Comparison of ENCODE assay signal across 9 mouse cellular contexts in genomic region chr1:135280646-135281045, GRCm38 (mm10). TPM values are rescaled to one million over a fixed set of nuclear protein-coding genes. Genes with fewer than 3 reads are reported as not detected.
A peak's percentile ranks its signal among the peaks of the same experiment; 100 is the strongest.
DNase-seq lines count a peak whose midpoint lies in the region; ATAC-seq and TF ChIP-seq lines count a peak whose summit lies in the region.
"Had no signal": no experiment of that assay in that cellular context is flagged by ENCODE, and none has a peak within 500 bp of the region (broad histone marks: within the 10 kb centered on the region; RNA-seq: fewer than 3 reads in every experiment).

No protein-coding gene starts in this region.

- H3K4me3 ChIP-seq in liver, adult 2 months (ENCODE audit: insufficient read depth, low read depth, low read length), result no peak overlapping the region
- H3K4me3 ChIP-seq in liver, embryonic 12.5 days, result no peak overlapping the region
- peak overlapping the region; percentile 3 for H3K4me3 ChIP-seq in bone marrow, adult 2 months (replicated peaks; ENCODE audit: control insufficient read depth, low read depth, low read length)
- H3K4me3 ChIP-seq in thymus, adult 2 months (ENCODE audit: control insufficient read depth, insufficient read depth, low read length), result no peak overlapping the region

- no peak for TF ChIP-seq CTCF in liver, adult 2 months (IDR thresholded peaks at IDR 0.05; ENCODE audit: low read depth, low read length)
- TF ChIP-seq CTCF in bone marrow, adult 2 months (IDR thresholded peaks at IDR 0.05; ENCODE audit: control insufficient read depth, insufficient read depth, low read length), result no peak
- TF ChIP-seq CTCF in thymus, adult 2 months (IDR thresholded peaks at IDR 0.05; ENCODE audit: borderline replicate concordance, control insufficient read depth, extremely low read depth, insufficient read depth, low read length, poor library complexity), result no peak

- H3K36me3 ChIP-seq in liver, adult 2 months (ENCODE audit: control insufficient read depth, insufficient read depth, low read length), result peaks cover 35% of the 10 kb centered on the region
- peaks cover 34% of the 10 kb centered on the region for H3K36me3 ChIP-seq in liver, embryonic 12.5 days
- H3K36me3 ChIP-seq in thymus, adult 2 months (ENCODE audit: control insufficient read depth, insufficient read depth, low read length), result peaks cover 17% of the 10 kb centered on the region

- H3K4me2 ChIP-seq in liver, embryonic 12.5 days, result no peak overlapping the region

- H3K4me1 ChIP-seq in liver, adult 2 months (ENCODE audit: control insufficient read depth, insufficient read depth, low read length), result peaks cover 12% of the 10 kb centered on the region
- peaks cover 24% of the 10 kb centered on the region for H3K4me1 ChIP-seq in liver, embryonic 12.5 days
- no peaks in the 10 kb centered on the region; the same call in 1 of the 2 replicates for H3K4me1 ChIP-seq in bone marrow, adult 2 months (ENCODE audit: control insufficient read depth, insufficient read depth, low read length)
- peaks cover 17% of the 10 kb centered on the region for H3K4me1 ChIP-seq in thymus, adult 2 months (replicated peaks; ENCODE audit: control insufficient read depth, insufficient read depth, low read length)

- no peaks in the 10 kb centered on the region for H3K27me3 ChIP-seq in liver, adult 2 months (ENCODE audit: control insufficient read depth, insufficient read depth, low read length)
- H3K27me3 ChIP-seq in liver, embryonic 12.5 days (replicated peaks), result 0 out of 2 replicates have a peak, but pooled peaks cover 6% of the 10 kb centered on the region
- no peaks in the 10 kb centered on the region for H3K27me3 ChIP-seq in thymus, adult 2 months (ENCODE audit: control insufficient read depth, insufficient read depth, low read length)

- H3K27ac ChIP-seq in liver, adult 2 months (replicated peaks; ENCODE audit: insufficient read depth, low read depth, low read length), result no peak overlapping the region
- H3K27ac ChIP-seq in liver, embryonic 12.5 days, result no peak overlapping the region
- no peak overlapping the region for H3K27ac ChIP-seq in bone marrow, adult 2 months (ENCODE audit: control insufficient read depth, insufficient read depth, low read depth, low read length, poor library complexity)
- no peak overlapping the region for H3K27ac ChIP-seq in thymus, adult 2 months (ENCODE audit: control insufficient read depth, insufficient read depth, low read length)

- WGBS in liver, adult 2 months, result 20% methylated on average over 9 of the region's 9 CpGs
- WGBS in liver, embryonic 12.5 days (ENCODE audit: insufficient replicate concordance), result 86% methylated on average over 9 of the region's 9 CpGs
- 27% methylated on average over 9 of the region's 9 CpGs for WGBS in bone marrow, adult 2 months
- 42% methylated on average over 9 of the region's 9 CpGs for WGBS in thymus, adult 2 months

- DNase-seq in liver, adult 2 months (ENCODE audit: extremely low read depth, low read depth, low spot score), result peak; percentile 85
- peak; percentile 50 to 60 for DNase-seq in layer of hippocampus, adult 8-10 months (ENCODE audit: low spot score in 2 of 2)
- no peak for DNase-seq in thymus, adult 2 months

- H3K79me2 ChIP-seq in liver, adult 2 months (ENCODE audit: control insufficient read depth, insufficient read depth, low read length), result no peaks in the 10 kb centered on the region; the same call in 1 of the 2 replicates

- H3K9me3 ChIP-seq in liver, embryonic 12.5 days (replicated peaks), result no peaks in the 10 kb centered on the region

- ATAC-seq in liver, embryonic 12.5 days, result no peak
- peak; percentile 38 for ATAC-seq in granulocyte monocyte progenitor cell, adult 5-6 weeks (replicated peaks; ENCODE audit: poor library complexity, severe bottlenecking)
- peak; percentile 45 for ATAC-seq in megakaryocyte progenitor cell, adult 5-6 weeks (replicated peaks; ENCODE audit: poor library complexity)
- ATAC-seq in inflammation-experienced regulatory T-cells, adult 6 months, result no peak

- no peak overlapping the region for H3K9ac ChIP-seq in liver, adult 2 months (ENCODE audit: low read depth, low read length)
- H3K9ac ChIP-seq in liver, embryonic 12.5 days, result no peak overlapping the region

- TF ChIP-seq POLR2A in liver, adult 2 months (IDR thresholded peaks at IDR 0.05; ENCODE audit: extremely low read depth, insufficient read depth, low read length), result no peak
- TF ChIP-seq POLR2A in bone marrow, adult 2 months (IDR thresholded peaks at IDR 0.05; ENCODE audit: borderline replicate concordance, control insufficient read depth, low read depth, low read length), result no peak
- no peak for TF ChIP-seq POLR2A in thymus, adult 2 months (IDR thresholded peaks at IDR 0.05; ENCODE audit: control insufficient read depth, extremely low read depth, insufficient read depth, low read length, poor library complexity)

RNA-seq across cellular contexts. Expression of gene Rnpep, which starts 3.2 kb away (rescaled TPM):
- 18.7 and 20.2 TPM in 2 replicates for total RNA-seq in liver, adult 2 months (2014; rRNA removed)
- 16.0 and 22.0 TPM in 2 replicates for polyA plus RNA-seq in liver, adult 2 months (2012; rRNA removed)
- polyA plus RNA-seq in liver, embryonic 12.5 days (2016; fragmentation: Nextera tagmentation; extraction: Ambion mirVana), result 36.6 and 38.6 TPM in 2 replicates
- polyA plus RNA-seq in bone marrow, adult 2 months (2011; ENCODE audit: insufficient read depth, insufficient read length, low replicate concordance, missing spikeins), result 17.9 and 33.0 TPM in 2 replicates
- 118 and 165 TPM in 2 replicates for total RNA-seq in granulocyte monocyte progenitor cell, adult 5-6 weeks (2014; fragmentation: Nextera tagmentation)
- 82.9 and 91.2 TPM in 2 replicates for total RNA-seq in granulocyte monocyte progenitor cell, adult 5-6 weeks (2017)
- total RNA-seq in layer of hippocampus, adult 8-10 months (2022), result 10 to 100 TPM; 53.9 to 63.9 (median 59.3) TPM
- 79.1 and 93.5 TPM in 2 replicates for total RNA-seq in megakaryocyte progenitor cell, adult 5-6 weeks (2015)
- 77.3 and 83.4 TPM in 2 replicates for total RNA-seq in megakaryocyte progenitor cell, adult 5-6 weeks (2017)
- 10 to 100 TPM; 38.8 to 58.9 (median 50.7) TPM for polyA plus RNA-seq in inflammation-experienced regulatory T-cells, adult 6 months (2017; shearing (Covaris generic))
- polyA plus RNA-seq in thymus, adult 2 months (2012; rRNA removed), result 32.0 and 37.2 TPM in 2 replicates

RNA-seq across cellular contexts. Expression of gene Elf3, which starts 22.3 kb away (rescaled TPM):
- total RNA-seq in liver, adult 2 months (2014; rRNA removed), result 0.13 and 0.18 TPM in 2 replicates
- polyA plus RNA-seq in liver, adult 2 months (2012; rRNA removed), result 0.41 and 0.64 TPM in 2 replicates
- polyA plus RNA-seq in liver, embryonic 12.5 days (2016; fragmentation: Nextera tagmentation; extraction: Ambion mirVana), result 1.1 and 1.8 TPM in 2 replicates
- not detected in 2 replicates for polyA plus RNA-seq in bone marrow, adult 2 months (2011; ENCODE audit: insufficient read depth, insufficient read length, low replicate concordance, missing spikeins)
- not detected in 2 replicates for total RNA-seq in granulocyte monocyte progenitor cell, adult 5-6 weeks (2014; fragmentation: Nextera tagmentation)
- not detected in 2 replicates for total RNA-seq in granulocyte monocyte progenitor cell, adult 5-6 weeks (2017)
- not detected for total RNA-seq in layer of hippocampus, adult 8-10 months (2022)
- not detected in 2 replicates for total RNA-seq in megakaryocyte progenitor cell, adult 5-6 weeks (2015)
- total RNA-seq in megakaryocyte progenitor cell, adult 5-6 weeks (2017), result 0.17 TPM in 1 of 2 replicates, not detected in the other
- not detected for polyA plus RNA-seq in inflammation-experienced regulatory T-cells, adult 6 months (2017; shearing (Covaris generic))
- polyA plus RNA-seq in thymus, adult 2 months (2012; rRNA removed), result 4.2 and 4.6 TPM in 2 replicates
- total RNA-seq: layer of hippocampus, postnatal 25 days had no signal

RNA-seq across cellular contexts. Expression of gene Timm17a, which starts 32.9 kb away (rescaled TPM):
- 17.9 and 22.0 TPM in 2 replicates for total RNA-seq in liver, adult 2 months (2014; rRNA removed)
- 27.9 and 34.3 TPM in 2 replicates for polyA plus RNA-seq in liver, adult 2 months (2012; rRNA removed)
- 204 and 208 TPM in 2 replicates for polyA plus RNA-seq in liver, embryonic 12.5 days (2016; fragmentation: Nextera tagmentation; extraction: Ambion mirVana)
- polyA plus RNA-seq in bone marrow, adult 2 months (2011; ENCODE audit: insufficient read depth, insufficient read length, low replicate concordance, missing spikeins), result 30.9 and 32.7 TPM in 2 replicates
- total RNA-seq in granulocyte monocyte progenitor cell, adult 5-6 weeks (2014; fragmentation: Nextera tagmentation), result 49.9 and 66.7 TPM in 2 replicates
- 26.9 and 40.4 TPM in 2 replicates for total RNA-seq in granulocyte monocyte progenitor cell, adult 5-6 weeks (2017)
- 100 to 1,000 TPM; 164 to 196 (median 187) TPM for total RNA-seq in layer of hippocampus, adult 8-10 months (2022)
- 81.8 and 87.0 TPM in 2 replicates for total RNA-seq in megakaryocyte progenitor cell, adult 5-6 weeks (2015)
- 36.7 and 48.2 TPM in 2 replicates for total RNA-seq in megakaryocyte progenitor cell, adult 5-6 weeks (2017)
- 100 to 1,000 TPM; 198 to 209 (median 201) TPM for polyA plus RNA-seq in inflammation-experienced regulatory T-cells, adult 6 months (2017; shearing (Covaris generic))
- 44.8 and 50.3 TPM in 2 replicates for polyA plus RNA-seq in thymus, adult 2 months (2012; rRNA removed)

RNA-seq across cellular contexts. Expression of gene Lmod1, which starts 44.0 kb away (rescaled TPM):
- total RNA-seq in liver, adult 2 months (2014; rRNA removed), result 0.09 and 0.13 TPM in 2 replicates
- 0.16 and 0.17 TPM in 2 replicates for polyA plus RNA-seq in liver, adult 2 months (2012; rRNA removed)
- 0.11 and 0.12 TPM in 2 replicates for polyA plus RNA-seq in liver, embryonic 12.5 days (2016; fragmentation: Nextera tagmentation; extraction: Ambion mirVana)
- not detected in 2 replicates for polyA plus RNA-seq in bone marrow, adult 2 months (2011; ENCODE audit: insufficient read depth, insufficient read length, low replicate concordance, missing spikeins)
- total RNA-seq in granulocyte monocyte progenitor cell, adult 5-6 weeks (2014; fragmentation: Nextera tagmentation), result not detected in 2 replicates
- not detected in 2 replicates for total RNA-seq in granulocyte monocyte progenitor cell, adult 5-6 weeks (2017)
- under 1 TPM; 0.70 to 0.96 (median 0.75) TPM for total RNA-seq in layer of hippocampus, adult 8-10 months (2022)
- total RNA-seq in megakaryocyte progenitor cell, adult 5-6 weeks (2015), result not detected in 2 replicates
- total RNA-seq in megakaryocyte progenitor cell, adult 5-6 weeks (2017), result not detected in 2 replicates
- polyA plus RNA-seq in inflammation-experienced regulatory T-cells, adult 6 months (2017; shearing (Covaris generic)), result not detected
- 2.4 and 3.4 TPM in 2 replicates for polyA plus RNA-seq in thymus, adult 2 months (2012; rRNA removed)

Comparison
In these comparisons a context has a peak if more than half of its experiments do, and no peak if none do; other contexts are left out.
1. ATAC-seq: peak in granulocyte monocyte progenitor cell, adult 5-6 weeks (single experiment) and megakaryocyte progenitor cell, adult 5-6 weeks (single experiment); none in liver, embryonic 12.5 days (single experiment) and inflammation-experienced regulatory T-cells, adult 6 months (single experiment).